Mouse (Mus musculus): ENCODE data around the gene Rxfp2. TPM values are rescaled to one million over a fixed set of nuclear protein-coding genes. Genes with fewer than 3 reads are reported as not detected.

The Rxfp2 gene
- total and polyA plus RNA-seq, 3 experiments: not detected

DNA sequence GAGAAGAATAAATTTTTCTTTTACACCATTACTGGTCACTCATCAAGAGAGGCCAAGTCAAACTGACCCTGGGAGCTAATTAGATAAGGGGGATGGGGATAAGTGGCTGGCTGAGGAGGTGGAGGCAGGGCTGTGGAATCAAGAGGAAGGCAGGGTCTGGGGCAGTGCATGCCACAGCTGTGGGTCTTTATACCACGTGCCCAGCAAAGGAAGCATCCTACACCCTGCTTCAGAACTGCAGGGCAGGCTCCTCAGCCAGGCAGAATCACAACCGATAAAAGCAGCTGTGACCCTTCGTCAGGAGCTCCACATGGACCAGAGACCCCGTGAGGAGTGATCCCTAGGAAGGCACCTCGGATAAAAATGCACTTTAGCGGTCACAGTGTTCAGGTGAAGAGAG, 13.1 kb upstream of the Rxfp2 start:
- DNase-seq (ENCODE audit: extremely low read depth): no peak
- no peak overlapping the region for H3K9ac ChIP-seq (ENCODE audit: insufficient read depth, low read depth)
- H3K4me3 ChIP-seq (replicated peaks in 1 of 3; ENCODE audit: low read depth in 2 of 3, low read length in 2 of 3, poor library complexity in 1 of 3): no peak overlapping the region
- no peaks in the 10 kb centered on the region for H3K36me3 ChIP-seq (replicated peaks in 1 of 2; ENCODE audit: control insufficient read depth in 1 of 2, insufficient read depth in 1 of 2, low read length in 1 of 2)
- no peaks in the 10 kb centered on the region for H3K4me1 ChIP-seq (ENCODE audit: control insufficient read depth in 1 of 2, insufficient read depth in 2 of 2)
- H3K79me2 ChIP-seq (replicated peaks; ENCODE audit: control insufficient read depth, extremely low read depth, insufficient read depth, poor library complexity, severe bottlenecking): no peaks in the 10 kb centered on the region
- no peaks in the 10 kb centered on the region for H3K27me3 ChIP-seq (replicated peaks)
- in situ Hi-C loops (cut with MboI; ENCODE audit: low pct_ligation_motif_present, low pct_unique_long_range_greater_than_20kb, low sequenced_read_pairs) (no loop called here), dilution Hi-C loops (cut with MboI; ENCODE audit: extremely low pct_ligation_motif_present, extremely low pct_unique_long_range_greater_than_20kb, low sequenced_read_pairs) (no loop called here)
- peaks cover 37% of the 10 kb centered on the region for H3K9me3 ChIP-seq (replicated peaks; ENCODE audit: low read length)
- no peak for TF ChIP-seq ZKSCAN1 (IDR thresholded peaks at IDR 0.05; ENCODE audit: borderline replicate concordance, low read depth, low read length)
- TF ChIP-seq SMC3 (IDR thresholded peaks at IDR 0.05; ENCODE audit: low read depth, low read length): no peak
- TF ChIP-seq NRF1 (IDR thresholded peaks at IDR 0.05; ENCODE audit: low read depth, low read length): no peak
- no peak for TF ChIP-seq RAD21 (IDR thresholded peaks at IDR 0.05; ENCODE audit: low read depth, low read length)
- TF ChIP-seq ZMIZ1 (IDR thresholded peaks at IDR 0.05; ENCODE audit: low read depth, low read length): no peak
- no peak for TF ChIP-seq TCF12 (IDR thresholded peaks at IDR 0.05; ENCODE audit: low read depth, low read length)
- no peak for TF ChIP-seq USF1 (IDR thresholded peaks at IDR 0.05; ENCODE audit: low read depth, low read length)
- no peak for TF ChIP-seq EP300 (IDR thresholded peaks at IDR 0.05; ENCODE audit: low read length)
- TF ChIP-seq E2F4 (IDR thresholded peaks at IDR 0.05; ENCODE audit: insufficient replicate concordance, low read depth, low read length): no peak
- no peak for TF ChIP-seq CHD1 (IDR thresholded peaks at IDR 0.05; ENCODE audit: low read depth, low read length)
- TF ChIP-seq HCFC1 (IDR thresholded peaks at IDR 0.05; ENCODE audit: low read depth, low read length): no peak
- TF ChIP-seq CHD2 (IDR thresholded peaks at IDR 0.05; ENCODE audit: low read length): no peak
- H3K4me2 ChIP-seq (ENCODE audit: insufficient read depth, low read depth, poor library complexity, severe bottlenecking): no peak overlapping the region
- H3K27ac ChIP-seq (ENCODE audit: insufficient read depth, low read depth): no peak overlapping the region

DNA sequence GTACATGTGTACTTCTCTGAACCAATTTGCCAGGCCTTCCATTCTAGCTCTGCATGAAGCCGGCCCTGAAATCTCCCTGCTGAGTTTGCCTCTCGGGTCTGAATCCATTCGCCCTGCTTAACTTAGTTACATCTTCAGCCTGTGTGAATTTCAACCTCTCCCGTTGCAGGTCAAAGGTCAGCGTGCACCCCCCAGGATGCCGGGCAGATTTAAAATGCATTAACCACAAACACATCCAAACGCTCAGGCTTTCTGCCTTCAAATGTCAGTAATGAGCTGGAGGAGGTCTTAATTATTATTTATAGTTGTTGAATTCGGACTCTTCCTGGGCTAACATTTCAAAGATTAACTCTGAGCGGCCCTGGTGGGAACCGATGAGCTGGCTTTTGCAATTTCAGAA, 1.6 kb upstream of the Rxfp2 start:
- DNase-seq (ENCODE audit: extremely low read depth): no peak
- Histone ChIP-seq H3K4me1 (ENCODE audit: control insufficient read depth in 1 of 2, insufficient read depth in 2 of 2) (no peaks in the 10 kb centered on the region), H3K4me3 (replicated peaks in 1 of 3; ENCODE audit: low read depth in 2 of 3, low read length in 2 of 3, poor library complexity in 1 of 3) (no peak overlapping the region), H3K4me2 (ENCODE audit: insufficient read depth, low read depth, poor library complexity, severe bottlenecking) (no peak overlapping the region), H3K9ac (ENCODE audit: insufficient read depth, low read depth) (no peak overlapping the region), H3K79me2 (replicated peaks; ENCODE audit: control insufficient read depth, extremely low read depth, insufficient read depth, poor library complexity, severe bottlenecking) (no peaks in the 10 kb centered on the region), H3K27ac (ENCODE audit: insufficient read depth, low read depth) (no peak overlapping the region), H3K27me3 (replicated peaks) (peaks cover 2% of the 10 kb centered on the region), H3K36me3 (replicated peaks in 1 of 2; ENCODE audit: control insufficient read depth in 1 of 2, insufficient read depth in 1 of 2, low read length in 1 of 2) (no peaks in the 10 kb centered on the region), H3K9me3 (replicated peaks; ENCODE audit: low read length) (peaks cover 31% of the 10 kb centered on the region)
- TF ChIP-seq JUND (conservative IDR thresholded peaks at IDR 0.05; ENCODE audit: low read depth, low read length): no peak
- no peak for TF ChIP-seq ZMIZ1 (IDR thresholded peaks at IDR 0.05; ENCODE audit: low read depth, low read length)
- TF ChIP-seq NRF1 (IDR thresholded peaks at IDR 0.05; ENCODE audit: low read depth, low read length): no peak
- no peak for TF ChIP-seq USF2 (conservative IDR thresholded peaks at IDR 0.05; ENCODE audit: low read depth, low read length)
- TF ChIP-seq RAD21 (IDR thresholded peaks at IDR 0.05; ENCODE audit: low read depth, low read length): no peak
- no peak for TF ChIP-seq USF1 (IDR thresholded peaks at IDR 0.05; ENCODE audit: low read depth, low read length)
- TF ChIP-seq GABPA (IDR thresholded peaks at IDR 0.05; ENCODE audit: insufficient replicate concordance, low read depth, low read length): no peak
- TF ChIP-seq NELFE (IDR thresholded peaks at IDR 0.05; ENCODE audit: low read depth, low read length): no peak
- TF ChIP-seq ZC3H11A (IDR thresholded peaks at IDR 0.05; ENCODE audit: low read depth, low read length): no peak
- no peak for TF ChIP-seq POLR2A (IDR thresholded peaks at IDR 0.05; ENCODE audit: low read depth, low read length)
- no peak for TF ChIP-seq CTCF (conservative IDR thresholded peaks at IDR 0.05 in 1 of 2, IDR thresholded peaks at IDR 0.05 in 1 of 2; ENCODE audit: low read depth in 2 of 2, low read length in 2 of 2)
- no peak for TF ChIP-seq MAFK (IDR thresholded peaks at IDR 0.05; ENCODE audit: insufficient replicate concordance, low read length)
- TF ChIP-seq SMC3 (IDR thresholded peaks at IDR 0.05; ENCODE audit: low read depth, low read length): no peak
- no peak for TF ChIP-seq SIN3A (IDR thresholded peaks at IDR 0.05; ENCODE audit: low read length)
- no peak for TF ChIP-seq ZKSCAN1 (IDR thresholded peaks at IDR 0.05; ENCODE audit: borderline replicate concordance, low read depth, low read length)
- TF ChIP-seq MAX (IDR thresholded peaks at IDR 0.05; ENCODE audit: low read length): no peak
- TF ChIP-seq CHD1 (IDR thresholded peaks at IDR 0.05; ENCODE audit: low read depth, low read length): no peak
- TF ChIP-seq CHD2 (IDR thresholded peaks at IDR 0.05; ENCODE audit: low read length): no peak
- in situ Hi-C loops (cut with MboI; ENCODE audit: low pct_ligation_motif_present, low pct_unique_long_range_greater_than_20kb, low sequenced_read_pairs): no loop called here
- dilution Hi-C loops (cut with MboI; ENCODE audit: extremely low pct_ligation_motif_present, extremely low pct_unique_long_range_greater_than_20kb, low sequenced_read_pairs): no loop called here
